ENCODE assay signal across 20 mouse cellular contexts in the genomic region with DNA sequence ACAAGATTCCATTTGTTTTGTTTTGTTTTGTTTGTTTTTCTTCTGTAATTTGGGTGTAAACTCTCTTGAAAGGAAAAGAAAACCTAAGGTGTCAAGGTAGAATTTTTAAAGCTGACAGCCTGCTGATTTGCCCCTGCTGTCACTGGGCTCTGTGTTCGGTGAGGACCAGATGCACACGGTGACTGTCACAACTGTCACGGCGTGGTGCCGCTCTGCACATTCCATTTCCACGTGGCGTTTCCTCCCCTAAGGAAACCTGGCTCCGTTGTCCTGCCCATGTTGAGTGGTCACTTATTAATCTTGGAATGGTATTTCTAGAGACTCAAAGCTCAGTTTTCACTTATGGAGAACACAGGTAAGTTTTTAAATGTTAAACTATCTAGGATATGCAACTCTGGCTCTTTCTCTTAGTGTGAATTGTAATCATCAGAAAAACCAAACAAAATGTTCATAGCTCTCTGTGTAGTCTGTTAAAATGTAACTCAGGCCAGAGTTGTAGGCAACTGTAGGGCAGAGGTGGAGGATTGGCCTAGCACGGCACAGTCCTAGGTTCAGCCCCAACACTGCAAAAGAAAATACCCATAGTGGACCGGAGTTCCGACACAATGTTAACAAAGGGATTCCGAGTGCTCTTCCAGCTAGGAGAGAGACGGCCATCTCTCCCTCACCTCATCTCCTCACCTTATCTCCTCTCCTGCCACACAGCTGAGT.
A peak's percentile ranks its signal among the peaks of the same experiment; 100 is the strongest.
DNase-seq lines count a peak whose midpoint lies in the region; ATAC-seq and TF ChIP-seq lines count a peak whose summit lies in the region.
"Had no signal": no experiment of that assay in that cellular context is flagged by ENCODE, and none has a peak within 500 bp of the region (broad histone marks: within the 10 kb centered on the region; RNA-seq: fewer than 3 reads in every experiment).

No protein-coding gene starts in this region.

- no peaks in the 10 kb centered on the region for H3K36me3 ChIP-seq in heart, embryonic 11.5 days (ENCODE audit: control insufficient read depth, insufficient read depth, low read length)
- no peaks in the 10 kb centered on the region for H3K36me3 ChIP-seq in liver, adult 2 months (ENCODE audit: control insufficient read depth, insufficient read depth, low read length)
- no peaks in the 10 kb centered on the region for H3K36me3 ChIP-seq in liver, embryonic 11.5 days (ENCODE audit: control insufficient read depth, insufficient read depth, low read length)
- peaks cover 3% of the 10 kb centered on the region; the same call in 1 of the 2 replicates for H3K36me3 ChIP-seq in forebrain, embryonic 12.5 days (replicated peaks)
- H3K36me3 ChIP-seq: lung, embryonic 15.5 days; midbrain, embryonic 13.5 days; neural tube, embryonic 13.5 days had no signal

- TF ChIP-seq CTCF in liver, adult 2 months (IDR thresholded peaks at IDR 0.05; ENCODE audit: low read depth, low read length): no peak

- DNase-seq in heart, adult 18-20 months: no peak
- DNase-seq in liver, adult 2 months (ENCODE audit: extremely low read depth, low read depth, low spot score): peak; percentile 92
- no peak for DNase-seq in liver, embryonic 11.5 days (ENCODE audit: low spot score)
- peak; percentile 31 to 56 for DNase-seq in kidney, postnatal 36 days
- no peak for DNase-seq in layer of hippocampus, adult 9-10 months (ENCODE audit: low spot score)
- DNase-seq: adrenal gland, adult 8-10 months; cerebellum, postnatal 10 days; embryo, embryonic 11 days; heart, postnatal 36 days; thymus, postnatal 14 days had no signal

- no peaks in the 10 kb centered on the region for H3K27me3 ChIP-seq in heart, embryonic 11.5 days (ENCODE audit: control insufficient read depth, insufficient read depth, low read length)
- no peaks in the 10 kb centered on the region for H3K27me3 ChIP-seq in liver, adult 2 months (ENCODE audit: control insufficient read depth, insufficient read depth, low read length)
- H3K27me3 ChIP-seq in liver, embryonic 11.5 days (replicated peaks; ENCODE audit: control insufficient read depth, insufficient read depth, low read length): no peaks in the 10 kb centered on the region
- H3K27me3 ChIP-seq in forebrain, embryonic 12.5 days: no peaks in the 10 kb centered on the region
- H3K27me3 ChIP-seq: limb, embryonic 12.5 days; lung, embryonic 15.5 days; midbrain, embryonic 13.5 days; neural tube, embryonic 13.5 days; Patski had no signal

- no peak for ATAC-seq in heart, embryonic 11.5 days (replicated peaks; ENCODE audit: insufficient number of reproducible peaks, low FRiP score, low TSS enrichment)
- ATAC-seq in liver, embryonic 11.5 days (replicated peaks; ENCODE audit: low FRiP score): no peak; the same call in 1 of the 2 replicates
- no peak for ATAC-seq in forebrain, embryonic 12.5 days (ENCODE audit: low FRiP score)
- ATAC-seq: CD4-positive, CD25-positive, alpha-beta regulatory T cell, adult 4 months; forebrain, embryonic 16.5 days; hindbrain, embryonic 16.5 days; midbrain, embryonic 13.5 days; Patski had no signal

- 39% methylated on average over 13 of the region's 13 CpGs for WGBS in heart, embryonic 11.5 days (ENCODE audit: insufficient replicate concordance)
- WGBS in liver, adult 2 months: 28% methylated on average over 13 of the region's 13 CpGs
- 75% methylated on average over 13 of the region's 13 CpGs for WGBS in liver, embryonic 11.5 days
- 85% methylated on average over 13 of the region's 13 CpGs for WGBS in forebrain, embryonic 12.5 days

- H3K9me3 ChIP-seq in heart, embryonic 11.5 days (replicated peaks; ENCODE audit: control insufficient read depth, low read length): no peaks in the 10 kb centered on the region
- H3K9me3 ChIP-seq in liver, embryonic 11.5 days (ENCODE audit: control insufficient read depth, low read length): no peaks in the 10 kb centered on the region
- no peaks in the 10 kb centered on the region for H3K9me3 ChIP-seq in forebrain, embryonic 12.5 days
- H3K9me3 ChIP-seq: limb, embryonic 12.5 days; lung, embryonic 15.5 days; midbrain, embryonic 13.5 days; neural tube, embryonic 13.5 days had no signal

- no peak for TF ChIP-seq POLR2A in liver, adult 2 months (IDR thresholded peaks at IDR 0.05; ENCODE audit: extremely low read depth, insufficient read depth, low read length)

- peak overlapping the region; percentile 16; the same call in 1 of the 2 replicates for H3K4me2 ChIP-seq in heart, embryonic 11.5 days
- no peak overlapping the region for H3K4me2 ChIP-seq in liver, embryonic 11.5 days
- H3K4me2 ChIP-seq in forebrain, embryonic 12.5 days: no peak overlapping the region
- H3K4me2 ChIP-seq: limb, embryonic 12.5 days; lung, embryonic 15.5 days; midbrain, embryonic 13.5 days; neural tube, embryonic 13.5 days had no signal

- no peak overlapping the region for H3K4me3 ChIP-seq in heart, embryonic 11.5 days (ENCODE audit: low read depth, low read length)
- peak overlapping the region; percentile 36; the same call in 1 of the 2 replicates for H3K4me3 ChIP-seq in liver, adult 2 months (ENCODE audit: insufficient read depth, low read depth, low read length)
- H3K4me3 ChIP-seq in liver, embryonic 11.5 days (ENCODE audit: low read depth, low read length): no peak overlapping the region
- H3K4me3 ChIP-seq in forebrain, embryonic 12.5 days (replicated peaks): no peak overlapping the region
- H3K4me3 ChIP-seq: limb, embryonic 12.5 days; lung, embryonic 15.5 days; midbrain, embryonic 13.5 days; neural tube, embryonic 13.5 days had no signal

- no peaks in the 10 kb centered on the region for H3K79me2 ChIP-seq in liver, adult 2 months (ENCODE audit: control insufficient read depth, insufficient read depth, low read length)

- H3K4me1 ChIP-seq in heart, embryonic 11.5 days (ENCODE audit: control insufficient read depth, insufficient read depth, low read length): peaks cover 10% of the 10 kb centered on the region; the same call in 1 of the 2 replicates
- H3K4me1 ChIP-seq in liver, adult 2 months (ENCODE audit: control insufficient read depth, insufficient read depth, low read length): peaks cover 8% of the 10 kb centered on the region
- 0 out of 2 replicates have a peak, but pooled peaks cover 2% of the 10 kb centered on the region for H3K4me1 ChIP-seq in liver, embryonic 11.5 days (replicated peaks; ENCODE audit: control insufficient read depth, insufficient read depth, low read length)
- H3K4me1 ChIP-seq in forebrain, embryonic 12.5 days: peaks cover 13% of the 10 kb centered on the region; the same call in 1 of the 2 replicates
- H3K4me1 ChIP-seq: limb, embryonic 12.5 days; lung, embryonic 15.5 days had no signal

- H3K9ac ChIP-seq in heart, embryonic 11.5 days (ENCODE audit: low read depth, low read length): no peak overlapping the region
- H3K9ac ChIP-seq in liver, adult 2 months (ENCODE audit: low read depth, low read length): no peak overlapping the region
- no peak overlapping the region; the same call in 1 of the 2 replicates for H3K9ac ChIP-seq in liver, embryonic 11.5 days (ENCODE audit: low read depth, low read length)
- H3K9ac ChIP-seq in forebrain, embryonic 12.5 days: no peak overlapping the region
- H3K9ac ChIP-seq: limb, embryonic 12.5 days; lung, embryonic 15.5 days; midbrain, embryonic 13.5 days; neural tube, embryonic 13.5 days had no signal

- no peak overlapping the region for H3K27ac ChIP-seq in heart, embryonic 11.5 days (ENCODE audit: low read depth, low read length)
- H3K27ac ChIP-seq in liver, adult 2 months (replicated peaks; ENCODE audit: insufficient read depth, low read depth, low read length): peak overlapping the region; percentile 57
- no peak overlapping the region; the same call in 1 of the 2 replicates for H3K27ac ChIP-seq in liver, embryonic 11.5 days (ENCODE audit: low read depth, low read length)
- no peak overlapping the region for H3K27ac ChIP-seq in forebrain, embryonic 12.5 days
- H3K27ac ChIP-seq: limb, embryonic 12.5 days; lung, embryonic 15.5 days; midbrain, embryonic 13.5 days; neural tube, embryonic 13.5 days had no signal

Comparison
In these comparisons a context has a peak if more than half of its experiments do, and no peak if none do; other contexts are left out.
1. DNase-seq: peak in liver, adult 2 months (single experiment) and kidney, postnatal 36 days (2 of 2); none in heart, adult 18-20 months (0 of 2), liver, embryonic 11.5 days (single experiment) and layer of hippocampus, adult 9-10 months (single experiment).